Mouse (Mus musculus): Measurements from ENCODE around the gene Rasal3. TPM values are rescaled to one million over a fixed set of nuclear protein-coding genes. Genes with fewer than 3 reads are reported as not detected.

Gene Rasal3
- polyA plus RNA-seq, 1 experiment from 2014 or later, result 0.63 TPM

- DNase-seq (ENCODE audit: low spot score) (no peak), ATAC-seq (replicated peaks; ENCODE audit: insufficient number of reproducible peaks, low FRiP score, low TSS enrichment, low read depth) (no peak)
- H3K9ac ChIP-seq (replicated peaks; ENCODE audit: low read length), result no peak overlapping the region
- WGBS, result 91% methylated on average over 6 of the region's 6 CpGs
- H3K4me2 ChIP-seq (ENCODE audit: low read depth, low read length), result no peak overlapping the region
- no peaks in the 10 kb centered on the region for H3K9me3 ChIP-seq (replicated peaks; ENCODE audit: control insufficient read depth, low read length)
- H3K4me3 ChIP-seq (ENCODE audit: low read depth, low read length), result no peak overlapping the region
- H3K27me3 ChIP-seq (ENCODE audit: control insufficient read depth, insufficient read depth, low read length), result no peaks in the 10 kb centered on the region
- peaks cover 40% of the 10 kb centered on the region for H3K36me3 ChIP-seq (replicated peaks; ENCODE audit: control insufficient read depth, insufficient read depth, low read depth, low read length)
- 0 out of 2 replicates have a peak, but pooled peaks cover 4% of the 10 kb centered on the region for H3K4me1 ChIP-seq (ENCODE audit: control insufficient read depth, insufficient read depth, low read length)
- no peak overlapping the region for H3K27ac ChIP-seq (replicated peaks; ENCODE audit: low read depth, low read length)
Measured at GRCm38 (mm10) chr17:32358943-32359340, 44.4 kb downstream of the Rasal3 start.

DNA sequence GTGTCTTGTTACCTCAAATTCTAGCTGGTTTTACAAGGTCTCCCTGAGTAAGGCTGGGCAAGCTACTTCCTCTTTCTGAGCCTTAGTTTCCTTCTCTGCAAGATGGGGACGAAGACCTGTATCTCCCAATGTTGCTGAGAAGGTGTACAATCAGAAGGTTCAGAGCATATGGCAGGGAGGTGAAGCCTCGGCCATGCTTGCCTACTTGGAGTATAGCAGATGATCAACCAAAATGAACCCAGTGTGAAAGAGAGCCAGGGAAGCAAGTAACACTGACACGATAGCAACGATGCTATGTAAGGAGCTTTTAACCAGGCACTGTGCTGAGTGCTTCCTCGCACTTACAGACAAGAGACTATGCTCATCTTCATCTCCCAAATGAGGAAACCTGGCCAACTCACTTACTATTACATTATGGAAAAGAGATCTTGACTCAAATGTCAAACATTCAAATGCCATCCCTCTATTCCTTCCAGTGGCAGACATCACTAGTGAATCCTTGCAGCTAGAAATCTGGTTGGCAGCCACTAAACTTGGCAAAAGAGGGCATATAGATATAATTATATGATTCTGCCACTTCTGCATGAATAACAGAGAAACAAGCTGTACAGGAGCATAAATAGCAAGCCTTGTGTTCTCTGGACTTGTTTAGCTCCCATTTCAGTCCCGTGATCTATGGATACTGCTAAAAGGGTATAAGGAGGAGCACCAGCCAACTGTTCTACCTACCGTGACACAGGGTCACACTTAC, 45.0 kb downstream of the Rasal3 start:
- no peak overlapping the region for H3K4me3 ChIP-seq (ENCODE audit: low read depth, low read length)
- ATAC-seq (replicated peaks; ENCODE audit: insufficient number of reproducible peaks, low FRiP score, low TSS enrichment, low read depth) (no peak), DNase-seq (ENCODE audit: low spot score) (no peak)
- no peaks in the 10 kb centered on the region for H3K9me3 ChIP-seq (replicated peaks; ENCODE audit: control insufficient read depth, low read length)
- H3K9ac ChIP-seq (replicated peaks; ENCODE audit: low read length), result no peak overlapping the region
- H3K36me3 ChIP-seq (replicated peaks; ENCODE audit: control insufficient read depth, insufficient read depth, low read depth, low read length), result peaks cover 40% of the 10 kb centered on the region
- H3K4me2 ChIP-seq (ENCODE audit: low read depth, low read length), result no peak overlapping the region
- 96% methylated on average over 7 of the region's 7 CpGs for WGBS
- H3K27ac ChIP-seq (replicated peaks; ENCODE audit: low read depth, low read length), result no peak overlapping the region
- no peaks in the 10 kb centered on the region for H3K27me3 ChIP-seq (ENCODE audit: control insufficient read depth, insufficient read depth, low read length)
- 0 out of 2 replicates have a peak, but pooled peaks cover 4% of the 10 kb centered on the region for H3K4me1 ChIP-seq (ENCODE audit: control insufficient read depth, insufficient read depth, low read length)

DNA sequence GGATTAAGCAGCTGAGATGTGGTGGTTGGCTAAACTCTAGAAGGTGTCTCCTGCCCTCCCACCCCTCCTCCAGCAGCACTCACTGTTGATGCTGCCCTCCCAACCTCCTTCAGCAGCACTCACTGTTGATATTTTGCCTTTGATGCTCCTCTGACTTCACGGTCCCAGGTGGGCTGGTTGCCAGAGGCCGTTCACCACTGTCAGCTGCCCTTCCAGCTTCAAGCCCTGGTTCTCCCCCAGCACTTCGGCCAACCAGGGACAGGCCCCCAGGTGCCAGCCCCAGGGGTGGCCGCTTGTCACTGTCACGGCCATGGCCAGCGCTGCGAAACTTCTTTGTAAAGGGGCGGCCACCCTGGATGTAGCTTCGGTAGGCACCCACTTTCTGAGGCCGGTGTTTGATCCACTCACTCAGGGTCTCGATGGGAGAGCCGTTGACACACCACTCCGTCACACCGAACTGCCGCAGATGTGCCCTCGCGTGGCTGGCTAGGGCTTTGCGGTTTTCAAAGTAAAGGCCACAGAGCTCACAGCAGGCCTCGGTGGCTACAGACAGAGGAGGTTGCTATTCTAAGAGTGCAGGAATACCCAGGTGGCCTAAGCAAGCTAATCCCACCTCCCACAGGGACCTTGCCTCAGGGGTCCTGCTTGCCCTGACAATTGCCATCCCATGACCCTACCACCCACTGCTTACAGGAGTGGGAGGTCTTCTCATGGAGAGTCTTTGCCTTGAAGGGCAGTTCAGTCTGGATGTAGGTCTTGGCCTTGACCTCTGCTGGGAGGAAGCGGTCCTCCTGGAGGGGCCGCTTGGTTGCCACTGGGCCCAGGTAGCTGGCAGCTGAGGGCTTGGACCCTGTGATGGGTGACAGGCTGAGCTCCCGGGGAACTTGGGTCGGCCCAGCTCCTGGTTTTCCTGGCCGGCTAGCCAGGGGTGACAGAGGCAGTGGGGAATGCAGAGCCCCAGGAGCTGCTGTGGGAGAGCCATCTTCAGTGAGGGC, 46.3 kb downstream of the Rasal3 start:
- H3K27ac ChIP-seq (replicated peaks; ENCODE audit: low read depth, low read length), result no peak overlapping the region
- no peak overlapping the region for H3K4me2 ChIP-seq (ENCODE audit: low read depth, low read length)
- H3K27me3 ChIP-seq (ENCODE audit: control insufficient read depth, insufficient read depth, low read length), result no peaks in the 10 kb centered on the region
- H3K9me3 ChIP-seq (replicated peaks; ENCODE audit: control insufficient read depth, low read length), result no peaks in the 10 kb centered on the region
- WGBS, result 88% methylated on average over 24 of the region's 24 CpGs
- ATAC-seq (replicated peaks; ENCODE audit: insufficient number of reproducible peaks, low FRiP score, low TSS enrichment, low read depth) (no peak), DNase-seq (ENCODE audit: low spot score) (no peak)
- H3K4me1 ChIP-seq (ENCODE audit: control insufficient read depth, insufficient read depth, low read length), result no peaks in the 10 kb centered on the region
- H3K9ac ChIP-seq (replicated peaks; ENCODE audit: low read length), result no peak overlapping the region
- H3K4me3 ChIP-seq (ENCODE audit: low read depth, low read length), result no peak overlapping the region
- H3K36me3 ChIP-seq (replicated peaks; ENCODE audit: control insufficient read depth, insufficient read depth, low read depth, low read length), result peaks cover 37% of the 10 kb centered on the region

- WGBS, result 90% methylated on average over 9 of the region's 9 CpGs
- H3K9me3 ChIP-seq (replicated peaks; ENCODE audit: control insufficient read depth, low read length), result no peaks in the 10 kb centered on the region
- DNase-seq (ENCODE audit: low spot score) (no peak), ATAC-seq (replicated peaks; ENCODE audit: insufficient number of reproducible peaks, low FRiP score, low TSS enrichment, low read depth) (no peak)
- no peak overlapping the region for H3K9ac ChIP-seq (replicated peaks; ENCODE audit: low read length)
- H3K36me3 ChIP-seq (replicated peaks; ENCODE audit: control insufficient read depth, insufficient read depth, low read depth, low read length), result peaks cover 33% of the 10 kb centered on the region
- no peak overlapping the region for H3K4me3 ChIP-seq (ENCODE audit: low read depth, low read length)
- no peaks in the 10 kb centered on the region for H3K27me3 ChIP-seq (ENCODE audit: control insufficient read depth, insufficient read depth, low read length)
- H3K27ac ChIP-seq (replicated peaks; ENCODE audit: low read depth, low read length), result no peak overlapping the region
- no peak overlapping the region for H3K4me2 ChIP-seq (ENCODE audit: low read depth, low read length)
- no peaks in the 10 kb centered on the region for H3K4me1 ChIP-seq (ENCODE audit: control insufficient read depth, insufficient read depth, low read length)
Measured at GRCm38 (mm10) chr17:32356281-32356680, 47.1 kb downstream of the Rasal3 start.

DNA sequence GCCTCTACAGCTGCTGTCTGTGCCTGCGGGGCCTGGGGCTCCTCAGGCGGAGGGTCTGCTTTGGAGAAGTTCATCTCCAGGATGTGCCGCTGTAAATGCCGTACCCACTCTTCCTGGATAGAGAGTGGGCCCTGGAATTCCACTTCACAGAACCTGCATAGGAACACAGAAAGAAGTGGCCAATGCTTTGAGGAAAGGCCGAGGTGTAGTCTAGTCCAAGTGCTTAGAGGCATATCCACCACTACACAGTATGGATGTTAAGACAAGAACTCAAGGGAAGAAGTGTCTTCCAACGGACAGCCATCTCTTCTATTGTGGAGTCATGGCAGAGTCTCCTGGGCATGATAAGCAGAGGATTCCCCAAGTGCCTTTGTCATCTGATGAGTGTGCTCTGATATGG, 48.4 kb downstream of the Rasal3 start:
- Histone ChIP-seq H3K4me3 (ENCODE audit: low read depth, low read length) (no peak overlapping the region), H3K36me3 (replicated peaks; ENCODE audit: control insufficient read depth, insufficient read depth, low read depth, low read length) (peaks cover 32% of the 10 kb centered on the region), H3K27me3 (ENCODE audit: control insufficient read depth, insufficient read depth, low read length) (no peaks in the 10 kb centered on the region), H3K4me2 (ENCODE audit: low read depth, low read length) (no peak overlapping the region), H3K27ac (replicated peaks; ENCODE audit: low read depth, low read length) (no peak overlapping the region), H3K9me3 (replicated peaks; ENCODE audit: control insufficient read depth, low read length) (no peaks in the 10 kb centered on the region), H3K9ac (replicated peaks; ENCODE audit: low read length) (no peak overlapping the region), H3K4me1 (ENCODE audit: control insufficient read depth, insufficient read depth, low read length) (no peaks in the 10 kb centered on the region)
- WGBS, result 90% methylated on average over 6 of the region's 6 CpGs
- no peak for DNase-seq (ENCODE audit: low spot score)
- ATAC-seq (replicated peaks; ENCODE audit: insufficient number of reproducible peaks, low FRiP score, low TSS enrichment, low read depth), result no peak

DNA sequence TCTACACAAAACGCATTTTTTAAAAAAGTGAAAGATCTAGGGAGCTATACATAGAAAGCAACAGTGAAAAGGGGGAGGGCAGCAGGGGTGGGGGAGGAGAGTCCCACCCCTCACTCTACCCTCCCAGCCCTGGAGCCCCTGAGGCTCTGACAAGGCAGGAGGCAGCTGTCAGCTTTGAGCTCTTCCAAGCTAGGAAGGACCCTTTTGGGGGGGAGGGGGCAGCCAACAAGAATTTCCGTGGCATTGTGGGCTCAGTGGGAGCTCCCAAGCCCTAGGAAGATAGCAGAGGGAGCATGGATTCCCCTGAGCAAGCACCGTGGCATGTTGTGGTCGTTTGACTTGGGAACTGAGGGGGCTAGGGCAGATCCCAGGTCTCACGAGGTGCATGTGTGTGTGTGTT, 49.2 kb downstream of the Rasal3 start:
- ATAC-seq (replicated peaks; ENCODE audit: insufficient number of reproducible peaks, low FRiP score, low TSS enrichment, low read depth), result no peak
- Histone ChIP-seq H3K4me2 (ENCODE audit: low read depth, low read length) (no peak overlapping the region), H3K4me1 (ENCODE audit: control insufficient read depth, insufficient read depth, low read length) (no peaks in the 10 kb centered on the region), H3K36me3 (replicated peaks; ENCODE audit: control insufficient read depth, insufficient read depth, low read depth, low read length) (peaks cover 25% of the 10 kb centered on the region), H3K9ac (replicated peaks; ENCODE audit: low read length) (no peak overlapping the region), H3K4me3 (ENCODE audit: low read depth, low read length) (no peak overlapping the region), H3K27ac (replicated peaks; ENCODE audit: low read depth, low read length) (no peak overlapping the region), H3K27me3 (ENCODE audit: control insufficient read depth, insufficient read depth, low read length) (no peaks in the 10 kb centered on the region), H3K9me3 (replicated peaks; ENCODE audit: control insufficient read depth, low read length) (no peaks in the 10 kb centered on the region)
- DNase-seq (ENCODE audit: low spot score), result no peak
- WGBS, result 56% methylated on average over 5 of the region's 5 CpGs

GRCm38 (mm10) chr17:32353696-32354095, 49.7 kb downstream of the Rasal3 start:
- no peaks in the 10 kb centered on the region for H3K9me3 ChIP-seq (replicated peaks; ENCODE audit: control insufficient read depth, low read length)
- DNase-seq (ENCODE audit: low spot score) (no peak), ATAC-seq (replicated peaks; ENCODE audit: insufficient number of reproducible peaks, low FRiP score, low TSS enrichment, low read depth) (no peak)
- H3K4me3 ChIP-seq (ENCODE audit: low read depth, low read length), result no peak overlapping the region
- no peak overlapping the region for H3K27ac ChIP-seq (replicated peaks; ENCODE audit: low read depth, low read length)
- H3K4me2 ChIP-seq (ENCODE audit: low read depth, low read length), result no peak overlapping the region
- peaks cover 25% of the 10 kb centered on the region for H3K36me3 ChIP-seq (replicated peaks; ENCODE audit: control insufficient read depth, insufficient read depth, low read depth, low read length)
- 86% methylated on average over 4 of the region's 4 CpGs for WGBS
- no peaks in the 10 kb centered on the region for H3K27me3 ChIP-seq (ENCODE audit: control insufficient read depth, insufficient read depth, low read length)
- no peaks in the 10 kb centered on the region for H3K4me1 ChIP-seq (ENCODE audit: control insufficient read depth, insufficient read depth, low read length)
- no peak overlapping the region for H3K9ac ChIP-seq (replicated peaks; ENCODE audit: low read length)

GRCm38 (mm10) chr17:32351726-32352125, 51.7 kb downstream of the Rasal3 start:
- peaks cover 15% of the 10 kb centered on the region for H3K36me3 ChIP-seq (replicated peaks; ENCODE audit: control insufficient read depth, insufficient read depth, low read depth, low read length)
- no peak overlapping the region for H3K27ac ChIP-seq (replicated peaks; ENCODE audit: low read depth, low read length)
- no peaks in the 10 kb centered on the region for H3K9me3 ChIP-seq (replicated peaks; ENCODE audit: control insufficient read depth, low read length)
- no peak overlapping the region for H3K9ac ChIP-seq (replicated peaks; ENCODE audit: low read length)
- no peak for ATAC-seq (replicated peaks; ENCODE audit: insufficient number of reproducible peaks, low FRiP score, low TSS enrichment, low read depth)
- no peaks in the 10 kb centered on the region for H3K27me3 ChIP-seq (ENCODE audit: control insufficient read depth, insufficient read depth, low read length)
- no peak overlapping the region for H3K4me3 ChIP-seq (ENCODE audit: low read depth, low read length)
- no peak overlapping the region for H3K4me2 ChIP-seq (ENCODE audit: low read depth, low read length)
- DNase-seq (ENCODE audit: low spot score), result no peak
- H3K4me1 ChIP-seq (ENCODE audit: control insufficient read depth, insufficient read depth, low read length), result no peaks in the 10 kb centered on the region

Measured in embryonic facial prominence, embryonic 11.5 days (tissue).